Mouse (Mus musculus) spleen, adult 2 months (tissue): ENCODE results near the gene Atp10a.

Experiments
- CTCF ChIP-seq: fragments of 200-500 bp; IDR thresholded peaks from 2 replicates; pipeline ENCODE4 v1.5.1; 2011; ENCODE audit warnings: mild to moderate bottlenecking, inconsistent platforms; ENCODE audit not compliant: insufficient read depth, insufficient read length, insufficient replicate concordance; ENCODE audit errors: extremely low read depth
- POLR2A ChIP-seq: fragments of 200-500 bp; IDR thresholded peaks from 2 replicates; pipeline ENCODE4 v1.6.1; 2011; ENCODE audit warnings: low read depth, low read length, inconsistent platforms

- no peak for TF ChIP-seq CTCF
- no peak for TF ChIP-seq POLR2A
Measured at GRCm38 (mm10) chr7:58641916-58642315, 14.1 kb upstream of the Atp10a start.
